Mouse (Mus musculus) megakaryocyte-erythroid progenitor cell, adult 5-6 weeks (primary cell): ENCODE results near the gene Mamld1. TPM values are rescaled to one million over a fixed set of nuclear protein-coding genes. Genes with fewer than 3 reads are reported as not detected.

Experiments
- ATAC-seq: replicated peaks from 2 replicates; pipeline ENCODE4 v1.8.0; 2016; ENCODE audit warnings: mild to moderate bottlenecking, inconsistent platforms; ENCODE audit not compliant: severe bottlenecking, poor library complexity, low FRiP score, low TSS enrichment
- total RNA-seq, 2 experiments: library from RNA; stranded (forward) in 1 of 2; stranded (reverse) in 1 of 2; fragments of 200-1000, 215-1000 nt in 1 of 2; fragments of >200 nt in 1 of 2; fragmentation: Nextera tagmentation in 1 of 2; gene quantifications; 2 replicates each; pipeline ENCODE4 v1.2.3; 2014 to 2017

The Mamld1 gene
- total RNA-seq, 2 experiments from 2014 or later, result not detected

DNA sequence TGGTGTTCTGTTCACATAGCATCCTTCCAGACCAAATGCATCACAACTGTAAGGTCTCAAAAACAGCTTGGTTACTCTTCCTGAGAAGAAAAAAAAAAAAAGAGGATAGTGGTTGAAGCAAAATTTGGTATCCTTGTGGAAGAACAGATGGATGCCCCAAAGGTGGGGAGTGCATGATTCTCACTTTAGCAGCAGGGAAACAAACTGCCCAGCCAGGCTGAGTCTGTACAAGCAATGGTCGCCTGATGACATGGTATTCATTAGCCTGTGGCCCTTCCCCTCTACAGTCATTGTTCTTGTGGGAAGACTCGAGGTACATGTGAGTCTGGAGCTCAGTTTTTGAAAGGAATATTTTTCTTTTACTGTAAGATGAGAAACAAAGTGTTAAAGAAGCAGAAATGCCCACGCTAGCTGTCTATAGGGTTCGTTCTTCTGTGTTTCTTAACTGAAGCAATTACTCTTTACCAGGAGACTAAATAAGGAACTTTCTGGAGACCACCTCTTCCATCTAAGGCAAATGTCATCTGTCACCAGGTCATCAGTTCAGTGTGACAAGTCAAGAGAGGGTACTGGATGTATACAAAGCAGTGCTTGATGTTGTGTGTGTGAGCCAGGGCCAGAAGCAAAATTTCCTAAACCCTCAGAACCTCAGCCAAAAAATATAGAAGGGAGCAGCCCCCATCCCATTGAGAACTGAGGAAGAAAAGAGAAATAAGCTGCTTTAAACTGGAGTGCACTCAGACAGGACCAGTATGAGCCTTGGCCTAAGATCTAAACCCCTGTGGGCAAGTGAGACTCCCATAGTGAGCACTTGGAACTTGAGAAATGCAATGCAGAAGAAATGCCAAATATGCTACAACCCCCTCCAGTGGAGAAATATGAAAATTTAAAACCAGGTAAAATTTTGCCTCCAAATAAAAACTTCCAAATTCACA lies 72.6 kb downstream of the Mamld1 start:
- no peak for ATAC-seq

DNA sequence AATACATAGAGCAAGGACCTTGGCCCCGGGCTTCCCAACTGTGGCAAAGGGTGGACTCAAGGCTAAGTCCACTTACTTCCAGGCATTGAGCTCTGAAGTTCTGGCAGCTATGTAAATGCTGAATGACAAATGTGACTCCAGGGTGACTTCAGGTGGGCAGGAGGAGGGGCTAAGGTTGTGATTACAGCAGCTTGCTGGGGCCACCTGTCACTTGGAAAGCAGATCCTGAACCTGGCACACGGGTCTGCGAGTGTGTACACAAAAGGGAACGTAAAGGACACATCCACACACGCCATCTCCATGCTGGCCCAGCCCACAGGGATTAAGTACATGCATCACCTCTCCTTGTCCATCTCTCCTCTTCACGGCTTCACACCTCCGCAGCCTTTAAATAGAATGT lies 75.0 kb downstream of the Mamld1 start:
- ATAC-seq, result no peak

DNA sequence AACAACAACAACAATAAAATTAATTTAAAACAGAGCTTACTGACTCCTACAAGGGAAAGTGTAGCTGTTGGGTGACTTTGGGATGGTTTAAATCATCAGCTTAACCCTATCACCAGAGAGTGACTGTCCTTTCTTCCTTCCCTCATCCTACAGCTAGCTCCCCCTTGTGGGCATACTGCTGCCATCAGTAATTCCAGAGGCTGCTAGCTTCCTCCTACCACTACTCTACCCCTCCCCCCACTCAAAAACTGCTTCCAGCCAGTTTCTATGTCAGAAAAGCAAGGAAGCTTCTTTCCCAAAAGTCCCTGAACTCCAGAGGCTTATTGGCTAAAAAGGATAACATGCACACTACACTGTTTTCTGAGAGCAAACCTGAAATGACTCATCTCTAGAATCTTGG lies 81.4 kb downstream of the Mamld1 start:
- no peak for ATAC-seq

DNA sequence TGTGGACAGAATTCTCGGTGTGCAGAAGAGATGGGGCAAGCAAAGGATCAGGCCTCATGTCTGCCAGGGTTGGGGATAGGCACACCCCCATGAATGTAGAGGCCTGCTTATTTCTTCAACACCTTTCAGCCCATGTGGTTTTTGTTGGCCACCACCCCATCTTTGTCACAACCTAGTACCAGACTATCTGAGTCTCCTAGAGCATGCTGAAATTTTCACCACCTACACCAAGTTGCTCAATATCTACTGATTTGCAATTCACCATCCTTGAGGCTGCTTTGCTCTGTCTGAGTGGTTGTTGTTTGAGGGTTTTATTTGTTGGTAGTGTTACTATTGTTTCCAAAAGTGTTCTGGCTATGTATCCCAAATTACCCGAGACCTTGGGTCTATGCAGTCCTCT lies 91.3 kb downstream of the Mamld1 start:
- ATAC-seq, result no peak

DNA sequence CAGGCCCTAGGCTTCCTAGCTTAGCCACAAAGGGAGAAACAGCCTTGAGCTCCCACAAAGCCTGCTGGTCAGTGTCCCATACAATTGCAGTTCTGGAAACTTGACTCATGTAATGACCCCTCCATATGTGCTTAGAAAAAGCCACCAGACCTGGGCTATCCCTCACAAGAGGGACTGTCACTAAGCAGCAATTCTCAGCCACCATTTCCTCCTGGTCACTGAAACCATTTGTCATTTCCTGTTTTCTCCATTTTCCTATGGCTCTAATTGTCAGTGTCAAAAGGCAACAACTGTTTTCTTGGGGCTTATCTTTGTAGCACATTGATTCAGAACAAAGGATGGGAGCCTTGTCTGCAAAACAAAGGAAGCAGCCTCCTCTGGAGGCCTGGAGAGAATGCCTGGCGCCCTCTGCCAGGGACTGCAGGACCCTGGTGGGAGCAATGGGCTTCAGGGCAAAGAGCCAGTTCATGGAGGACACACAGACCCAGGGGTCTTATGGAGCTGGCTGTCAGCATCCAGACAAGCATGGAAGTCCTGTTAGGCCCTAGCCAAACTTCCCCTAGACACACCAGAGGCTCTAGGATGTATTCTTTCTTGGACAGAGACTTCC lies 99.5 kb downstream of the Mamld1 start:
- ATAC-seq, result no peak

DNA sequence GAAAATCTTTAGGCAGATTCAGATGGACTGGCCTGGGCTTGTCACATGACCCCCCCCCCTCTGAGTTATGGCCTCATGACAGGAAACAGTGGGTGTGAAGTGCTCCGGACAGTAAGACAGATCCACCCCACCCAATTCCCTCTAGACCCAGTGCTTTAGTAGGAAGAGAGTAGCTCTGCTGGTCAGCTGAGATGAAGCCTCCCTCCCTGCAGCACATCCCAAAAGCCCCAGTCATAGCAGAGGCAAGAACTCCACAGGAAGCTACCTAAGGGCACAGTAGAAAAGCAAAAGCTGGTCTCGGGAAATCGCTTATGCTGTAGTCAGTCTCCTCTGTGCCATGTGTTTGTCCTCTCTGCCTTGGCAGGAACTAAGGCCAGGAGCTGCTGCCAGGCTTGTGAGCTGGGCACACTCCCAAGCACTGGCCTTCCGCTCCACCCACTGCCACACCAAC lies 100.5 kb downstream of the Mamld1 start:
- ATAC-seq, result no peak

DNA sequence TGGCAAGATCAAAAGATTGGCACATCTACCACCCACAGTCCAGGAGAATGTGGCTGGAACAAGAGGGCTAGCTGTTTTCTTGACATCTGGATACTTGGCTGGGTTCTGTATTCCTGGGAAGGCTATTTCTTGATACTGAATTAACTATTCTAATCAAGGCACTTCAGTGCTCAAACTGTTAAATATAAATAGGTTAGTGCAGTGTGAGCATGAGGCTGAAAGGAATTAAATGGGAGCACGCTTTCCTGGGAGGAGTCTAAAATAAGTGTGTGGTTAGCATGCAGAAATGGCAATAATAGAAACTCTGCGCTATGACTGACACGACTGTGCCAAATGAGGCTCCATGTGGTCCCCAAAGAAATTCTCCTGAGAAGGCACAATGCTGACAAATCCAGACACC lies 131.5 kb downstream of the Mamld1 start:
- ATAC-seq, result no peak

DNA sequence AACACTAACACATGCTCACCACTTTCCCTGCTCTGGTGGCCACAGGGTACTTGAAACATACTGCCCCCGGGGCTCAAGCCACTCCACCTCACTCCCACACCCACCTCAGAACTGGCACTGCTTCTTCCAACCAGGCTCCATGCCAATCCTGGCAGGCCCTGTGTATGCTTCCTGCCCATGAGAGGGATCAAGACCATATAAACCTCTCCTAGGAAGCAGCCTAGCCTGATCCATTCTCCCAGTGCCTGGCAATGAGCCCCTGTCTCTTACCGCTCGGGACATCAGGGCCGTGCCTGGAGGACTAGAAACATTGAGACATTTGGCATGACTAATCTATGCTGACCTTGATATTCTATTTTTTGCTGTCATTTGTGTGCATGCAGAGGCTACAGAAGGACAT lies 133.6 kb downstream of the Mamld1 start:
- no peak for ATAC-seq

DNA sequence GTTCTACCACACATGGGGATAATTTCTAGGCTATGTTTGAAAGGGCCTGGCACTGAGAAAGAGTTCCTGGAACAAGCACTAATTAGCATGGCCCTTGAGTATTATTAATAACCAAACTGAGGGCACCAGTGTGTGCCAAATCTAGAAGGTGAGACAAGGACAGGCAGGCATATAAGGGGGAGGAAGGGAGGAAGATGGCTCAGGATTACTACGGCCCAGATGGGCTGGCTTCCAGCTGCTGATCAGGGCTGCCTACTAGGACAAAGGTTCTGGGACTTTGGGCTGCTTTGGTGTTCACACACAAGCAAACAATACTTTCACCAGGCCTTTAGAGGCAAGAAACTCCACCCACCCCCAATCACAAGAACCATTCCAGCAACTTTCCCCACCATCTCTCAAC lies 136.3 kb downstream of the Mamld1 start:
- no peak for ATAC-seq

DNA sequence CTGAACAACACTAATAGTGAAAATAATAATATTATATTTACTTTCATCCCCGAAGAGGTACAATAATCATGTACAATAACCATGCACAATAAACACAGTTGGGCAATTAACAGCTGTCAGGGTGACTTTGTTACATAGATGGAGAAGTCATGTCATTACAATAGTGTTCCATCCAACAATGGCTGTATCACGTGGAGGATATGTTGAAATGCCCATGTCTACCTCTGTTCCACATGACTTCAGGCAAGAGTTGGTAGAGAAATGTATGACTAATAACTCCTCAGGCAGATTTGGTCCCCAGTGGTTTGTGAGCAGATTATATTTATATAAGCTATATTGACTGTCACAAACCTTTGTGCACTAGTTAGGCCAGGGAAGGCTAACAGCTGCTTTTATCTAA lies 154.7 kb downstream of the Mamld1 start:
- ATAC-seq, result no peak

Other genes with a start within 250 kb of the Mamld1 start
- gene Mtm1, start 160.5 kb downstream of the Mamld1 start, total RNA-seq (2014; fragmentation: Nextera tagmentation), result 4.3 and 5.1 TPM in 2 replicates
- gene Mtm1, start 160.5 kb downstream of the Mamld1 start, total RNA-seq (2017), result 10.8 and 12.0 TPM in 2 replicates